Mouse (Mus musculus) olfactory bulb, adult 2 months (tissue): ENCODE results near the gene Trappc13.

Experiments used
- CTCF ChIP-seq: fragments of 200-500 bp; IDR thresholded peaks from 2 replicates; pipeline ENCODE4 v1.5.1; 2012; ENCODE audit warnings: low read depth, mild to moderate bottlenecking, low read length, moderate library complexity; ENCODE audit not compliant: insufficient read depth
- POLR2A ChIP-seq: fragments of 200-500 bp; IDR thresholded peaks from 2 replicates; pipeline ENCODE4 v1.6.1; 2012; ENCODE audit warnings: mild to moderate bottlenecking, low read depth, low read length, moderate library complexity; ENCODE audit not compliant: insufficient read depth

DNA sequence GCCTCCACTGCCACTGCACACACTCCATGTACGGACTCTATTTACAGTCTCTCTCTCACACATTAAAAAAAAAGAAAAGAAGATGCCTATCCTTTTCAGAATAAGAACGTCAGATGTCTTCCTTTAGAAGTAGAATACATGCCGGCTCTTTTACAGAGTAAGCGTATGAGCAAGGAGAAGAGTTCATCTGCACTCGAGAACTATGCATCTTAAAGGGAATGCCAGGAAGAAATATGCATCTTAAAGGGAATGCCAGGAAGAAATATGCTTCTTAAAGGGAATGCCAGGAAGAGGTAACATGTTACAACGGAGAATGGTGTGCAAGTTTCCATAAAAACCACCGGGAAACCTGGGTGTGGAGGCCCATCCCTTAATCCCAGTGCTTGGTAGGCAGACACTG, 23.2 kb downstream of the Trappc13 start:
- TF ChIP-seq CTCF = no peak
- no peak for TF ChIP-seq POLR2A
